Mouse (Mus musculus) midbrain, embryonic 11.5 days (tissue): ENCODE measurements around the gene 1700006A11Rik. TPM values are rescaled to one million over a fixed set of nuclear protein-coding genes. Genes with fewer than 3 reads are reported as not detected.
A peak's percentile ranks its signal among the peaks of the same experiment; 100 is the strongest.
"Not testable (repeated sequence)": the region's sequence is repeated elsewhere in the genome, so short reads cannot be mapped to it uniquely, and the experiment has no call there.

Experiments used
- ATAC-seq: fragments of 200-750 bp; cut with Nextera tagmentation; 2 replicates; pipeline ENCODE4 v1.8.0; 2017; ENCODE audit warnings: moderate TSS enrichment, moderate library complexity; ENCODE audit not compliant: low FRiP score
- DNase-seq: peaks from one replicate; pipeline ENCODE4 v3.0.0; 2015; ENCODE audit warnings: low spot score; ENCODE audit errors: missing footprints
- H3K27ac ChIP-seq: fragments of 300-500 bp; sonication (generic); 2 replicates; pipeline ENCODE4 v1.5.1; 2014; ENCODE audit warnings: low read depth, low read length
- H3K27me3 ChIP-seq: fragments of 300-500 bp; sonication (generic); 2 replicates; pipeline ENCODE4 v1.6.1; 2014; ENCODE audit warnings: mild to moderate bottlenecking, low read length, moderate library complexity, mixed read lengths; ENCODE audit not compliant: control insufficient read depth, insufficient read depth
- H3K36me3 ChIP-seq: fragments of 300-500 bp; sonication (generic); 2 replicates; pipeline ENCODE4 v1.6.1; 2014; ENCODE audit warnings: mild to moderate bottlenecking, low read length, moderate library complexity, mixed read lengths; ENCODE audit not compliant: control insufficient read depth, insufficient read depth
- H3K4me1 ChIP-seq: fragments of 300-500 bp; sonication (generic); 2 replicates; pipeline ENCODE4 v1.6.1; 2014; ENCODE audit warnings: low read length; ENCODE audit not compliant: control insufficient read depth, insufficient read depth
- H3K4me2 ChIP-seq: fragments of 300-500 bp; sonication (generic); 2 replicates; pipeline ENCODE4 v1.6.1; 2014; ENCODE audit warnings: mild to moderate bottlenecking, moderate library complexity
- H3K4me3 ChIP-seq: fragments of 300-500 bp; sonication (generic); 2 replicates; pipeline ENCODE4 v1.5.1; 2014; ENCODE audit warnings: low read depth, low read length
- H3K9ac ChIP-seq: fragments of 300-500 bp; sonication (generic); 2 replicates; pipeline ENCODE4 v1.6.1; 2014; ENCODE audit warnings: low read length
- H3K9me3 ChIP-seq: fragments of 300-500 bp; sonication (generic); 2 replicates; pipeline ENCODE4 v1.6.1; 2016; ENCODE audit warnings: low read length; ENCODE audit not compliant: control insufficient read depth
- WGBS: fragments of 180-500 bp; shearing (Covaris S2); extraction: QIAGEN DNeasy Blood & Tissue Kit; methylation state at CpG from one replicate; pipeline ENCODE4 v1.1.7; 2014; 5-methylcytosine and 5-hydroxymethylcytosine counted together
- polyA plus RNA-seq: library from polyadenylated mRNA; unstranded; fragments of >200 nt; fragmentation: Nextera tagmentation; extraction: Ambion mirVana; gene quantifications from 2 replicates; pipeline ENCODE4 v1.2.1, GENCODE M21; 2014

1700006A11Rik gene
- polyA plus RNA-seq: not detected in 2 replicates

GRCm38 (mm10) chr3:124425940-124426339 is at the start of gene 1700006A11Rik:
TSS of gene 1700006A11Rik (minus strand) at chr3:124426040.
- Histone ChIP-seq H3K4me2 (no peak within 1 kb of the TSS), H3K9me3 (no peaks in the 10 kb centered on the region), H3K27me3 (no peaks in the 10 kb centered on the region), H3K4me1 (no peaks in the 10 kb centered on the region), H3K4me3 (no peak within 1 kb of the TSS), H3K9ac (no peak within 1 kb of the TSS), H3K27ac (no peak within 1 kb of the TSS), H3K36me3 (no peaks in the 10 kb centered on the region)
- DNase-seq: no peak
- WGBS: 89% methylated on average over 1 of the region's 1 CpGs
- ATAC-seq: no peak

- H3K4me2 ChIP-seq, DNase-seq, H3K36me3 ChIP-seq, H3K4me3 ChIP-seq, H3K27ac ChIP-seq, H3K9ac ChIP-seq, H3K9me3 ChIP-seq, H3K27me3 ChIP-seq, ATAC-seq, H3K4me1 ChIP-seq: not testable (repeated sequence)
- WGBS: 94% methylated on average over 5 of the region's 5 CpGs
Measured at GRCm38 (mm10) chr3:124474291-124474690, 48.5 kb upstream of the 1700006A11Rik start.

GRCm38 (mm10) chr3:124466102-124466730 is 40.4 kb upstream of the 1700006A11Rik start:
- H3K4me1 ChIP-seq: no peaks in the 10 kb centered on the region
- peak; percentile 66; the same call in 1 of the 2 replicates for ATAC-seq
- H3K36me3 ChIP-seq: no peaks in the 10 kb centered on the region
- no peaks in the 10 kb centered on the region for H3K27me3 ChIP-seq
- 91% methylated on average over 6 of the region's 6 CpGs for WGBS
- no peak overlapping the region for H3K9ac ChIP-seq
- H3K27ac ChIP-seq: no peak overlapping the region
- no peaks in the 10 kb centered on the region for H3K9me3 ChIP-seq
- H3K4me3 ChIP-seq: no peak overlapping the region
- no peak for DNase-seq
- H3K4me2 ChIP-seq: no peak overlapping the region

DNA sequence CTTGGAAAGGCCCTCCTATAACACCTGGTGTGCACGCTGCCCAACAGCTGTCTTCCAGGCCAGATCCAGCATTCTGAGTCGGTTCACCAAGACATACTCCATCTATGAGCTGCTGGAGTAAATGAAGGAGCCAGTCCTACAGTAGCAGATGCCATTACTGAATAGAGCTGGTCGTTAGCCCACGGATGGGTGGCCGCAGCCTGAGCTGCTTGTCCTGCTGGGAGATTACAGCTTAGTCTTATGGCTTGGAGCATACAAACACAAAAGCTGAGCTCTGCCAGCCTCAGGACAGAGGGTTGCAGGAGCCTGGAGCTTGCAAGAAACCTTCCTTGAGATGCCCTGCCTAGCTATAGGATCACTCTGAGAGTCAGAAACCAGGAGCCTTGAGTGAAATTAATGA is 33.6 kb downstream of the 1700006A11Rik start:
- DNase-seq: no peak
- Histone ChIP-seq H3K27me3 (no peaks in the 10 kb centered on the region), H3K4me1 (no peaks in the 10 kb centered on the region), H3K9me3 (no peaks in the 10 kb centered on the region), H3K9ac (no peak overlapping the region), H3K4me2 (no peak overlapping the region), H3K36me3 (no peaks in the 10 kb centered on the region), H3K4me3 (no peak overlapping the region), H3K27ac (no peak overlapping the region)
- no peak for ATAC-seq
- WGBS: 54% methylated on average over 5 of the region's 5 CpGs

GRCm38 (mm10) chr3:124390101-124390500 is 35.7 kb downstream of the 1700006A11Rik start:
- Histone ChIP-seq H3K4me2 (no peak overlapping the region), H3K4me1 (no peaks in the 10 kb centered on the region), H3K9me3 (no peaks in the 10 kb centered on the region), H3K27ac (no peak overlapping the region), H3K9ac (no peak overlapping the region), H3K4me3 (no peak overlapping the region), H3K36me3 (no peaks in the 10 kb centered on the region), H3K27me3 (no peaks in the 10 kb centered on the region)
- no peak for DNase-seq
- ATAC-seq: no peak
- WGBS: 88% methylated on average over 2 of the region's 2 CpGs

- 63% methylated on average over 2 of the region's 2 CpGs for WGBS
- H3K4me1 ChIP-seq: no peaks in the 10 kb centered on the region
- H3K4me3 ChIP-seq: no peak overlapping the region
- H3K36me3 ChIP-seq: no peaks in the 10 kb centered on the region
- no peak overlapping the region for H3K27ac ChIP-seq
- H3K27me3 ChIP-seq: no peaks in the 10 kb centered on the region
- DNase-seq (no peak), ATAC-seq (no peak)
- no peaks in the 10 kb centered on the region for H3K9me3 ChIP-seq
- no peak overlapping the region for H3K9ac ChIP-seq
- no peak overlapping the region for H3K4me2 ChIP-seq
Measured at GRCm38 (mm10) chr3:124389650-124390049, 36.2 kb downstream of the 1700006A11Rik start.

- whole genome bisulfite sequencing: 90% methylated on average over 18 of the region's 18 CpGs
Measured at GRCm38 (mm10) chr3:124385377-124385776, 40.5 kb downstream of the 1700006A11Rik start.

GRCm38 (mm10) chr3:124372031-124372430 is 53.8 kb downstream of the 1700006A11Rik start:
- Histone ChIP-seq H3K9me3 (no peaks in the 10 kb centered on the region), H3K4me1 (no peaks in the 10 kb centered on the region), H3K4me3 (no peak overlapping the region), H3K9ac (no peak overlapping the region), H3K36me3 (no peaks in the 10 kb centered on the region), H3K27ac (no peak overlapping the region), H3K4me2 (no peak overlapping the region), H3K27me3 (no peaks in the 10 kb centered on the region)
- 87% methylated on average over 2 of the region's 2 CpGs for WGBS
- DNase-seq (no peak), ATAC-seq (no peak)

More at GRCm38 (mm10) chr3:124385377-124385776, 40.5 kb downstream of the 1700006A11Rik start:
- not testable (repeated sequence) for H3K4me2 ChIP-seq, H3K36me3 ChIP-seq, ATAC-seq, H3K4me1 ChIP-seq, H3K9ac ChIP-seq, H3K4me3 ChIP-seq, DNase-seq, H3K27me3 ChIP-seq, H3K9me3 ChIP-seq, H3K27ac ChIP-seq

DNA sequence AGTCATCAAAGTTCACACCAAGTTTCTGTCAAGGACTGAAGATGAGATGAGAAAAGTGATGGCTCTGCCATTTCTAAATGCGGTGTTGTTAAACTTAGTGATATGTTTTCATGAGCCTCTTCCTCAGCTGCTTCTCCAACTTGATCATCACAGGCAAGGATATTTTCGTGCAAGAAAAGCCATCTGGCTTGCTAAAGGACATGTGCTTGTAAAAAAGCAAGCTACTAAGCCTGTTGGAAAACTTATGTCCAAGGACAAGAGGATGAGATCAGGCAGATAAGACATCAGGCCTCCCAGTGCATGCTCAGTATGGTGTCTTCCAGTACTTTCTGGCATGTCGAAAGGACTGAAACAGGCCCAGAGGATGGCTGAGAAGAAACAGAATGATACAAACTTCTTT is 68.3 kb downstream of the 1700006A11Rik start:
- no peaks in the 10 kb centered on the region for H3K27me3 ChIP-seq
- DNase-seq (no peak), ATAC-seq (no peak)
- H3K27ac ChIP-seq: no peak overlapping the region
- H3K4me1 ChIP-seq: no peaks in the 10 kb centered on the region
- H3K9me3 ChIP-seq: no peaks in the 10 kb centered on the region
- H3K4me3 ChIP-seq: no peak overlapping the region
- H3K4me2 ChIP-seq: no peak overlapping the region
- H3K9ac ChIP-seq: no peak overlapping the region
- H3K36me3 ChIP-seq: no peaks in the 10 kb centered on the region
- WGBS: 92% methylated on average over 3 of the region's 3 CpGs
